Mouse (Mus musculus): ENCODE results near the gene Fam189a1. TPM values are rescaled to one million over a fixed set of nuclear protein-coding genes. Genes with fewer than 3 reads are reported as not detected.
A peak's percentile ranks its signal among the peaks of the same experiment; 100 is the strongest.

Gene Fam189a1
- polyA plus RNA-seq, 1 experiment from 2014 or later = 0.54 TPM

- no peak overlapping the region for H3K4me3 ChIP-seq (ENCODE audit: low read depth, low read length)
- no peak overlapping the region for H3K9ac ChIP-seq (replicated peaks; ENCODE audit: low read depth, low read length)
- no peak for ATAC-seq (ENCODE audit: insufficient number of reproducible peaks, insufficient read depth, low FRiP score, low read depth)
- H3K4me1 ChIP-seq (ENCODE audit: control insufficient read depth, insufficient read depth, low read length) = no peaks in the 10 kb centered on the region
- no peaks in the 10 kb centered on the region for H3K36me3 ChIP-seq (ENCODE audit: control insufficient read depth, insufficient read depth, low read length)
- no peak overlapping the region for H3K27ac ChIP-seq (ENCODE audit: low read length)
- no peaks in the 10 kb centered on the region for H3K9me3 ChIP-seq (ENCODE audit: control insufficient read depth, low read depth, low read length)
- 84% methylated on average over 4 of the region's 4 CpGs for WGBS
- no peak overlapping the region for H3K4me2 ChIP-seq (replicated peaks; ENCODE audit: low read depth, low read length)
- no peaks in the 10 kb centered on the region for H3K27me3 ChIP-seq (ENCODE audit: control insufficient read depth, insufficient read depth, low read length)
These were observed 64.9 kb downstream of the Fam189a1 start for GRCm38 (mm10) chr7:65091486-65091885.

DNA sequence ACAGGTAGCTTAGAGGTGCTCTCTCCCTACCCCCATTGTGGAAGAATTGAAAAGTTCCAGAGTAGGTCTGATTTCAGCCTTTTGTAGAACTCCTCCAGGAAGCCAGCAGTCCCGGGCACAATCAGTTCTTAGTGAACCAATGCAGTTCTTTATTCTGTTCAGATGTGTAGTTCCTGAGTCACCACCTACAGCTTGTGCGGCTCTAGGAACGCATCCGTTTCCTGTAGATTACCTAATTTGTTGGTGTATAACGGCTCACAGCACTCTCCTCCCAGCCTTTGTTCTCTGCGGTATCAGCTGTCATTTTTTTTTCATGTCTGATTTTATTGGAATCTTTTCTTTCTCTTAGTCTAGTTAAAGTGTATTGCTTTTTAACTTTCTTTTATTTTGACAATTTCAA, 70.4 kb downstream of the Fam189a1 start:
- WGBS = 80% methylated on average over 6 of the region's 6 CpGs
- Histone ChIP-seq H3K9me3 (ENCODE audit: control insufficient read depth, low read depth, low read length) (no peaks in the 10 kb centered on the region), H3K9ac (replicated peaks; ENCODE audit: low read depth, low read length) (no peak overlapping the region), H3K4me1 (ENCODE audit: control insufficient read depth, insufficient read depth, low read length) (no peaks in the 10 kb centered on the region), H3K36me3 (ENCODE audit: control insufficient read depth, insufficient read depth, low read length) (no peaks in the 10 kb centered on the region), H3K27ac (ENCODE audit: low read length) (no peak overlapping the region), H3K4me2 (replicated peaks; ENCODE audit: low read depth, low read length) (no peak overlapping the region), H3K4me3 (ENCODE audit: low read depth, low read length) (no peak overlapping the region), H3K27me3 (ENCODE audit: control insufficient read depth, insufficient read depth, low read length) (no peaks in the 10 kb centered on the region)
- no peak for ATAC-seq (ENCODE audit: insufficient number of reproducible peaks, insufficient read depth, low FRiP score, low read depth)

DNA sequence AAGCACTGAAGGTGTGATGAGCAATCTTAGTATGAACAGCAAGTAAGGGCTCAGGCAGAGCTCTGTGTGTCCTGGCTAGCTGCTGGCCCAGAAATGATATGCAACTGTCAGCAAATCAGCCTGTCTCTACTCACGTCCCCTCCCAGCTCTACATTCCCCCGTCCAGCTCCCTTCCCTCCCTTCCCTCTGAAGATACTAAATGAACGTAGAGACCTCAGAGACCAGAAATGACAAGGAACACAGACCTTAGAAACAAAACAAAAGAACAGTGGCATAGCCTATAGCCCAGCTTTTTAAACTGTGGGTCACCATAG, 73.6 kb downstream of the Fam189a1 start:
- H3K9ac ChIP-seq (replicated peaks; ENCODE audit: low read depth, low read length) = no peak overlapping the region
- no peaks in the 10 kb centered on the region for H3K4me1 ChIP-seq (ENCODE audit: control insufficient read depth, insufficient read depth, low read length)
- no peak overlapping the region for H3K4me3 ChIP-seq (ENCODE audit: low read depth, low read length)
- H3K9me3 ChIP-seq (ENCODE audit: control insufficient read depth, low read depth, low read length) = no peaks in the 10 kb centered on the region
- ATAC-seq (ENCODE audit: insufficient number of reproducible peaks, insufficient read depth, low FRiP score, low read depth) = no peak
- H3K36me3 ChIP-seq (ENCODE audit: control insufficient read depth, insufficient read depth, low read length) = no peaks in the 10 kb centered on the region
- WGBS = 58% methylated on average over 3 of the region's 3 CpGs
- H3K27me3 ChIP-seq (ENCODE audit: control insufficient read depth, insufficient read depth, low read length) = no peaks in the 10 kb centered on the region
- H3K27ac ChIP-seq (ENCODE audit: low read length) = no peak overlapping the region
- H3K4me2 ChIP-seq (replicated peaks; ENCODE audit: low read depth, low read length) = no peak overlapping the region

- no peaks in the 10 kb centered on the region for H3K4me1 ChIP-seq (ENCODE audit: control insufficient read depth, insufficient read depth, low read length)
- 0 out of 2 replicates have a peak overlapping the region, but pooled peaks have one; percentile 6 for H3K27ac ChIP-seq (ENCODE audit: low read length)
- H3K4me2 ChIP-seq (replicated peaks; ENCODE audit: low read depth, low read length) = no peak overlapping the region
- no peak overlapping the region for H3K4me3 ChIP-seq (ENCODE audit: low read depth, low read length)
- H3K9ac ChIP-seq (replicated peaks; ENCODE audit: low read depth, low read length) = no peak overlapping the region
- no peak for ATAC-seq (ENCODE audit: insufficient number of reproducible peaks, insufficient read depth, low FRiP score, low read depth)
- no peaks in the 10 kb centered on the region for H3K27me3 ChIP-seq (ENCODE audit: control insufficient read depth, insufficient read depth, low read length)
- no peaks in the 10 kb centered on the region for H3K9me3 ChIP-seq (ENCODE audit: control insufficient read depth, low read depth, low read length)
- H3K36me3 ChIP-seq (ENCODE audit: control insufficient read depth, insufficient read depth, low read length) = no peaks in the 10 kb centered on the region
- WGBS = 42% methylated on average over 6 of the region's 6 CpGs
These were observed 74.2 kb downstream of the Fam189a1 start for GRCm38 (mm10) chr7:65081979-65082777.

- 0 out of 2 replicates have a peak, but pooled peaks cover 3% of the 10 kb centered on the region for H3K4me1 ChIP-seq (ENCODE audit: control insufficient read depth, insufficient read depth, low read length)
- H3K36me3 ChIP-seq (ENCODE audit: control insufficient read depth, insufficient read depth, low read length) = no peaks in the 10 kb centered on the region
- 84% methylated on average over 4 of the region's 4 CpGs for WGBS
- H3K9me3 ChIP-seq (ENCODE audit: control insufficient read depth, low read depth, low read length) = no peaks in the 10 kb centered on the region
- no peak overlapping the region for H3K9ac ChIP-seq (replicated peaks; ENCODE audit: low read depth, low read length)
- H3K4me2 ChIP-seq (replicated peaks; ENCODE audit: low read depth, low read length) = no peak overlapping the region
- no peak overlapping the region for H3K27ac ChIP-seq (ENCODE audit: low read length)
- ATAC-seq (ENCODE audit: insufficient number of reproducible peaks, insufficient read depth, low FRiP score, low read depth) = no peak
- H3K4me3 ChIP-seq (ENCODE audit: low read depth, low read length) = no peak overlapping the region
- no peaks in the 10 kb centered on the region for H3K27me3 ChIP-seq (ENCODE audit: control insufficient read depth, insufficient read depth, low read length)
These were observed 80.2 kb downstream of the Fam189a1 start for GRCm38 (mm10) chr7:65076134-65076533.

- no peak overlapping the region for H3K27ac ChIP-seq (ENCODE audit: low read length)
- H3K4me3 ChIP-seq (ENCODE audit: low read depth, low read length) = no peak overlapping the region
- 39% methylated on average over 9 of the region's 9 CpGs for WGBS
- H3K9me3 ChIP-seq (ENCODE audit: control insufficient read depth, low read depth, low read length) = no peaks in the 10 kb centered on the region
- no peak overlapping the region for H3K4me2 ChIP-seq (replicated peaks; ENCODE audit: low read depth, low read length)
- H3K4me1 ChIP-seq (ENCODE audit: control insufficient read depth, insufficient read depth, low read length) = 0 out of 2 replicates have a peak, but pooled peaks cover 3% of the 10 kb centered on the region
- peak; percentile 35; the same call in 1 of the 2 replicates for ATAC-seq (ENCODE audit: insufficient number of reproducible peaks, insufficient read depth, low FRiP score, low read depth)
- no peak overlapping the region for H3K9ac ChIP-seq (replicated peaks; ENCODE audit: low read depth, low read length)
- no peaks in the 10 kb centered on the region for H3K27me3 ChIP-seq (ENCODE audit: control insufficient read depth, insufficient read depth, low read length)
- H3K36me3 ChIP-seq (ENCODE audit: control insufficient read depth, insufficient read depth, low read length) = no peaks in the 10 kb centered on the region
These were observed 82.2 kb downstream of the Fam189a1 start for GRCm38 (mm10) chr7:65074194-65074593.

- Histone ChIP-seq H3K4me1 (ENCODE audit: control insufficient read depth, insufficient read depth, low read length) (0 out of 2 replicates have a peak, but pooled peaks cover 3% of the 10 kb centered on the region), H3K27me3 (ENCODE audit: control insufficient read depth, insufficient read depth, low read length) (no peaks in the 10 kb centered on the region), H3K4me3 (ENCODE audit: low read depth, low read length) (no peak overlapping the region), H3K4me2 (replicated peaks; ENCODE audit: low read depth, low read length) (no peak overlapping the region), H3K9ac (replicated peaks; ENCODE audit: low read depth, low read length) (no peak overlapping the region), H3K27ac (ENCODE audit: low read length) (no peak overlapping the region), H3K36me3 (ENCODE audit: control insufficient read depth, insufficient read depth, low read length) (no peaks in the 10 kb centered on the region), H3K9me3 (ENCODE audit: control insufficient read depth, low read depth, low read length) (no peaks in the 10 kb centered on the region)
- 35% methylated on average over 6 of the region's 6 CpGs for WGBS
- ATAC-seq (ENCODE audit: insufficient number of reproducible peaks, insufficient read depth, low FRiP score, low read depth) = no peak
These were observed 82.8 kb downstream of the Fam189a1 start for GRCm38 (mm10) chr7:65073555-65073954.

DNA sequence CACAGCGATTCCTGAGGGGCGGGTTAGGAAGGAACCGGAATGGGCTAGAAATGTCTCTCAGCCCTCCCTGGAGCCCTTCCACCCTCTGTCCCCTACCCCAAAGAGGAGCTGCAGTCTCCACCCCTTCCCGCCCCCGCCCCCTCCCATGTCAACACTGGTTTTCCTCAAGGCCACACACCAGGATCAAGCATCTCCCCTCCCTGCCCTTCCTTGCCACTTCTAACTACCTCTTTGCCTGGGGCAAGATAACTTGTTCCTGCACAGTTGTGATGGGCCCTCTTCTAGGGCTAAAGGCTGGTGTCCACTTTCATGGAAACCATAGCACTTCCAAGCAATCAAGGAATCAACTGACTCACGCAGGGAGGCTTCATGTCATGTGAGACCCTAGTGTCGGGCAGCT, 90.2 kb downstream of the Fam189a1 start:
- ATAC-seq (ENCODE audit: insufficient number of reproducible peaks, insufficient read depth, low FRiP score, low read depth) = no peak
- Histone ChIP-seq H3K9me3 (ENCODE audit: control insufficient read depth, low read depth, low read length) (no peaks in the 10 kb centered on the region), H3K36me3 (ENCODE audit: control insufficient read depth, insufficient read depth, low read length) (no peaks in the 10 kb centered on the region), H3K27me3 (ENCODE audit: control insufficient read depth, insufficient read depth, low read length) (no peaks in the 10 kb centered on the region), H3K27ac (ENCODE audit: low read length) (no peak overlapping the region), H3K4me3 (ENCODE audit: low read depth, low read length) (no peak overlapping the region), H3K4me1 (ENCODE audit: control insufficient read depth, insufficient read depth, low read length) (no peaks in the 10 kb centered on the region), H3K4me2 (replicated peaks; ENCODE audit: low read depth, low read length) (no peak overlapping the region), H3K9ac (replicated peaks; ENCODE audit: low read depth, low read length) (no peak overlapping the region)
- WGBS = 73% methylated on average over 7 of the region's 7 CpGs

DNA sequence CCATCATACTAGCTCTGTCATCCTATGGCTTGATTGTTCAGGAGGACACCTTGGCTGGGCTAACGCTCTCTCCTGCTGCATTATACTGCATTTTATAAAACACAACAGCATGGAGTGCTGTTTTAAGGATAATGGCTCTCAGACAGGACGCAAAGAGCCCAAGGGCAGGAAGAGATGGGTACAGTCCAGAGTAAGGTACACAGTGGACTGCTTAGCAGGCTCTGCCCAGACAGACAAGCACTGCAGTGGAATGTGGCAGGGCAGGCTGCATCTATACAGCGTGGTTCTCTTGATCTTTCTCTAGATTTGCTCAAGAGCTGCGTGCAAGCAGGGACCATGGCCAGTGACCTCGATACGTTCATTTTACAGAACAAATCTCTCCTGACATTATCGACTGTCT, 90.9 kb downstream of the Fam189a1 start:
- 70% methylated on average over 7 of the region's 7 CpGs for WGBS
- H3K4me2 ChIP-seq (replicated peaks; ENCODE audit: low read depth, low read length) = no peak overlapping the region
- no peak overlapping the region for H3K9ac ChIP-seq (replicated peaks; ENCODE audit: low read depth, low read length)
- H3K4me1 ChIP-seq (ENCODE audit: control insufficient read depth, insufficient read depth, low read length) = no peaks in the 10 kb centered on the region
- no peak overlapping the region for H3K4me3 ChIP-seq (ENCODE audit: low read depth, low read length)
- no peak overlapping the region for H3K27ac ChIP-seq (ENCODE audit: low read length)
- ATAC-seq (ENCODE audit: insufficient number of reproducible peaks, insufficient read depth, low FRiP score, low read depth) = no peak
- H3K36me3 ChIP-seq (ENCODE audit: control insufficient read depth, insufficient read depth, low read length) = no peaks in the 10 kb centered on the region
- no peaks in the 10 kb centered on the region for H3K27me3 ChIP-seq (ENCODE audit: control insufficient read depth, insufficient read depth, low read length)
- H3K9me3 ChIP-seq (ENCODE audit: control insufficient read depth, low read depth, low read length) = no peaks in the 10 kb centered on the region
